Mouse (Mus musculus) monocyte, adult 2 months (primary cell): ENCODE measurements around the gene Rbm3.
A peak's percentile ranks its signal among the peaks of the same experiment; 100 is the strongest.
"Not testable (repeated sequence)": the region's sequence is repeated elsewhere in the genome, so short reads cannot be mapped to it uniquely, and the experiment has no call there.

Experiments used
- DNase-seq, 2 experiments: peaks; one replicate each; pipeline ENCODE4 v3.0.0; 2022; ENCODE audit warnings: low spot score in 2 of 2, low read depth in 1 of 2

Gene Rbm3

DNA sequence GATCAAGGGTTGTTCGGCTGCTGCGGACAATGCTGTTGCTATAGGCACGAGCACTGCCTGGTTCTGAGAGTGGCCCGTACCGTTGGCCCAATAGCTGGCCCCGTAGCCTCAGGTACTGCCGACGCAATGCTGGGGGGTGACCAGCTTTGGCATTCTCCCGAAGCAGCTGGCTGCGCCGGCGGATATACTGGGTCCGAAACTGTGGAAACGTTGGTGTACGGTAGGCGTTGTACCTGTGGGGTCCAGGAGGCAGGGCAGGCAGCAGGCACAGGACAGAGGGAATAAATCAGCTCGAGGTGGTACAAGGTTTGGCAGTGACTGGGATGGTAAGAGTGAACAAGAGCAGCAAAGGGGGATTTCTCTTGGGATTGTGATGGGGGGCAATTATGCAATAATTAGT lies 14.3 kb downstream of the Rbm3 start:
- no peak for DNase-seq

DNA sequence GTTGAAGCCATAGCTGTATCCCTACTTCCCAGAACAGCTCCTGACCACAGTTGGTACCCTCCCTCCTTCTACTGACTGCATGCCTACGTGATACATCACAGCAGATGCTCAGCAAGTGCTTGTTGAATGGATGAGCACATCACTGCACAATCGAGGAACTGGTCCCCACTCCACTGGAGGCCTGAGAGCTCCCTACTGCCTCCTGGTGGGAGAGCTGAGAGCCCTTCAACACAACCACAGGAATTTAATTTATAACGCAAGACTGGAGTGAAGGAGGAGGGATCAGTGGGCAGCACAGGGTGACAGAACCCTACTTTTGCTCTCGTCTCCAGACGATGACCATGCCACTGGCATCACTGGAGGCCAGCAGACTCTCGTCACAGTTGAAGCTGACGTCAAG lies 20.4 kb downstream of the Rbm3 start:
- no peak for DNase-seq

DNA sequence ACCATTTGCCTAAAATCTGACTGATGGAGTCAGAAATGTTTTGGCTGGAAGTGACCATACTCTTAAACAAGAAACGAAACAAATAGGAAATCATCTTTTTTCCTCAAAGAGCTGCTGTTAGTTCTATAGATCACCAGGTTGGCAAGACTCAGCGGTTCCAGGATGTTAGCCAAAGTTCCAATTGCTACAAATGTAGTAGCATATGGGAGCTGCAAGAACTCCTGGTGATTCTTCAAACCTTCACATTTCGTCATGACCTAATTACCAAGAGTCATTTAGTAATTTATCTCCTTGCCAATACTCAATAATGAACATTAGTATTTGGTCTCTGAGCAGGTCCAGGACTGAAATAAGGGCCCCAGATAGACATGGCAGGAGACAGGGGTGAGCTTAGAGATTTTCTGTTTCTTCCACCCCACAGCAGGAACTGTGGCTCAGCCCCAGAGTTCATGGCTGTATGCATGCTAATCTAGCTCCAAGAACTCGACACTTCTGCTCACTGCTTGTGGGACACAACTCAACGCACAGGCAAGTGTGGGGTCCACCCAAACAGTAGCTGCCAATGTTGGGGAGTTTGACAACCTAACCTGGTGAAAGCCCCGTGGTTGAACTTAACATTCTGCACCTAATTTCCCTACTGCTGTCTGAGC lies 21.7 kb downstream of the Rbm3 start:
- DNase-seq, result no peak

DNA sequence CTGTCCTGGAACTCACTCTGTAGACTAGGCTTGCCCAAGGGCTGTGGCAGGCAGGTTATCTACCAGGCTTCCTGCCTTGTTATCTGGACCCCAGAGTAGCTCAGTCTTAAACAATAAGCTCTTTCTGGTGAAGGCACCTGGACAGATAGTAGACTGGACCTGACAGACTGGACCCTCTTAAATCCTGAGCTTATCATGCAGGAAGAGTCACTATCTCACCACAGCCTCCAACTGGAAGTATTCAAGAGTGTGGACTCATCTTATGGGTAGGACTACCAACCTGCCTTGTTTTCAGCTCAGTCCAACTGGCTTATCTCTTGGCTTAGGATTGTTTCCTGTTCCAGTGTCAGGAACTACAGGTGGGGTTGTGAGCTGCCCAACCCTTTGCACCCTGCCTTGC lies 28.4 kb downstream of the Rbm3 start:
- DNase-seq, result no peak

DNA sequence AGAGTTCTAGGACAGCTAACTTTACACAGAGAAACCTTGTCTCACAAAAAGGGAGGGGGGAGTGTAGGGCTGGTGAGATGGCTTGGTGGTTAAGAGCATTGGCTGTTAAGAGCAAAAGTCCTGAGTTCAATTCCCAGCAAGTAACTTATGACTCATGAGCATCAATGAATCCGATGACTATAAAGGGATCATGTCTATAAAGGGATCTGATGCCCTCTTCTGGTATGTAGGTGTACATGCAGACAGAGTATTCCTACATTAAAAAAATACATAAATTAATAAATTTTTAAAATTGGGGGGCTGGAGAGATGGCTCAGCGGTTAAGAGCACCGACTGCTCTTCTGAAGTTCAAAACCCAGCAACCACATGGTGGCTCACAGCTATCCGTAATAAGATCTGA lies 30.4 kb downstream of the Rbm3 start:
- DNase-seq, result no peak

DNA sequence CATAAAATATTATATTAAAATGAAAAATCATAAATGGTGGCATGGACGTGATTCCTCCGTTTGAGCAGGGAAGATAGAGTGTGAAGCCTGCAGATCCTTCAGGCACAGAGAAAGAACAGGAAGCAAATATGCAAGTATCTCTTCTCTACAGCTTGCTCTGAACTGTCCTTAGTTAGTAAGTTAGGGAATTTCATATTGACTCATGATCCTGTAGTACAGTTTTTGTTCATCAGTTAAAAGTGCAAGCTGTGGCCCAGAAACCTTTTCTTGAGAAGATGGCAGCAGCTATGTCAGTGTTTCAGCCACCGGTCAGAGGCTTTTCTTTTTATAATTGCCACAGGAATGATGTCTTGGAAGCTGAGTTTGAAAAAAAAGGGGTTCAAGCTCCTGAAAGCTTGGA lies 40.7 kb downstream of the Rbm3 start:
- no peak for DNase-seq

DNA sequence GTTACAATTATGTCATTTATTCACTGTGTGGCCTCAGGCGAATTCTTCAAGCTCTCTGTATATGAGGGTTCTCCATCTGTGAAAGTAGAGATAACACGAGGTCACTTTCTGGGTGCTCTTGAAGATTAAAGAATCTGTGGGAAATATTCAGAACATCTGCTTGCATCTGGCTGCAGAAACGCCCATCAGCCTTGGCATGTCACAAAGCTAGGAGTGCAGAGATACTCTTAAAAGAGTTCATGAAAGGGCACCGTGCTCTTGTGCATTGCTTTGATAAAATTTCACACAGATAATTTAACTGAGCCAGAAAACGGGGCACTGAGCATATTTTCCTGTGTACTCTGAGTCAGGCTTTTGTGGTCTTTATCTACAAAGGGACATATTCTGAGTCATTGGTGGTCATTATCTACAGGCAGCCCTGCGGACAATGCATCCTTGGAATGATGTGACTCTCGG lies 43.4 kb downstream of the Rbm3 start:
- DNase-seq, result no peak

DNA sequence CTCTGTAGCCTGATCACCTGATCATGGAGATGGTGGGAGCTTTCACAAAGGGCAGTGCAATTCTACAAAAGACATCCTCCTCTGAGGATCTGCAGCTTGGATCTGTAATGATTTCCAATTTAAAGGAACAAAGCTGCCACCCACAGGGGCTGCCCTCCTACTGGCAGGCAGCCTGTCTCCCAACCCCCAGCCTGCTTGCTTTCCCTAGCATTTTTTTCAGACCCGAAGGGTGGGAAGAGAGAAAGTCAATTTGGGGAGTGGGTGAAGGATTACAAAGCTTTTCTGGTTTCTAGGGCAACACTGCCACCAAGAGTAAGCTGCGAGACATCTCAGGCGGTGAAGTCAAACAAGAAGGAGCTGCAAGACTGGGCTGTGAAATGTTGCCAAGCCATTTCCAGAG lies 44.7 kb downstream of the Rbm3 start:
- no peak for DNase-seq

DNA sequence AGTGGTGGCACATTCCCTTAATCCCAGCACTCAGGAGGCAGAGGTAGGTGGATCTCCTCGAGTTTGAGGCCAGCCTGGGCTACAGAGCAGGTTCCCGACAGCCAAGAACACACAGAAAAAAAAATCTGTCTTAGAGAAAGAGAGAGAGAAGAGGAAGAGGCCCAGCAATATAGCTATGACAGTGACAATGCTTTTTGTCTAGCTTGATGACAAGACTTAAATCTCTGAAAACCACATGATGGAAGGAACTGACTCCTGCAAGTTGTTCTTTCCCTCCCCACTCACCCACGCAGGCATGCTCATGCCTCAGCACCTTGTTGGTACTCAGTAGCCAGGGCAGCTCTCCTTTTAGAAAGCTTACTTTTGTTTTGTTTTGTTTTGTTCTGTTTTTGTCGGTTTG lies 46.2 kb downstream of the Rbm3 start:
- no peak for DNase-seq

DNA sequence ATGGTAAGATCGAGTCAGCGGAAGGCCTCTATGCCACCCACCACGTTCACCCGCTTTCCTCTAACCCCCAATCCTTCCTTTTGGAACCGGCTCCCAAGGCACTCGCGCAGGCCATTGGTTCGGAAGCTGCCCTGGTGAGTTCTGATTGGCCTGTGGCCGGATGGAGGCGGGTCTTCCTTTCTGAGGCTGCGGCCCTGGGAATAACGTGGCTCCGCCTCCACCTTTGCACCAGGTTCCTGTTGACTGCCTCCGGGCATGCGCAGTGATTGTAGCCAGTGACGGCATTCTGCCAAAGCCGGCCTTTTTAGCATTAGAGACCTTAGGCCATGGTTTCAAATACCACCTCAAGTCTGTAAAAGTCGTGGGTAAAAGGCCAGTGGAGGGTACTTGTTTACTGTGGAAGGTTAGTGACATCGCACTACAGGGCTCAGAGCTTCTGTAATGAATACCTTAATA lies 48.9 kb downstream of the Rbm3 start:
- DNase-seq, result peak; percentile 88 to 91

DNA sequence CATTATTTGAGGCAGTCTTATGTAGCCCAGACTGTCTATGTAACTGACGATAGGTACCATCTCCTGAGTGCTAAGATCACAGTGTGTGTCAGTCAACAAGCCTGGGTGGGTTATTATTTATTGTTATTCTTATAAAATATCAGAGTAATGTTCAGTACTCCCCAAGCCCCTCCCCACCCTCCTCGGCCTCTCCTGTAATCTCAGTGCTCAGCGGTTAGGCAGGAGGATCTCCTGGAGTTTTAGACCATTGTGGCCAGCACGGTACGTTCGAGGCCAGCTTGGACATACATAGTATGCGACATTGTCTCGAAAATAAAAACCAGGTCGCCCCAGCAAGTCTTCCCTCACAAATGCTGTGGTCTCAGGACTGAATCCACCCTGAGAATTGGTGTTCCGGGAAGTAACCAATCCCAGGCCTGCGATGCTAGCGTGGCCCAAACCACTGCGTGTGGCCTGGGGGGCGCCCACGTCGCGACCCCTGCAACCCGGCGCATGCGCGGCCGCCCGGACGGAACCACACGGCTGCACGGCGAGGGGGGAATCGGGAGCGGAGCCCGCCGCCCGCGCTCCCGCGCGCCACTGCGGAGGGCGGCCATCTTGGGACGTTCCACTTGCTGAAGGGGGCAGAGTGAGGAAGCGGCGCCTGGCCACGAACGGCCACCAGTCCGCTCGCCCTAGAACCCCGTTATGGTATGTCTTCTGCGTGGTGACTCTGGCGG lies 49.5 kb downstream of the Rbm3 start:
- DNase-seq, result peak; percentile 65 to 90

DNA sequence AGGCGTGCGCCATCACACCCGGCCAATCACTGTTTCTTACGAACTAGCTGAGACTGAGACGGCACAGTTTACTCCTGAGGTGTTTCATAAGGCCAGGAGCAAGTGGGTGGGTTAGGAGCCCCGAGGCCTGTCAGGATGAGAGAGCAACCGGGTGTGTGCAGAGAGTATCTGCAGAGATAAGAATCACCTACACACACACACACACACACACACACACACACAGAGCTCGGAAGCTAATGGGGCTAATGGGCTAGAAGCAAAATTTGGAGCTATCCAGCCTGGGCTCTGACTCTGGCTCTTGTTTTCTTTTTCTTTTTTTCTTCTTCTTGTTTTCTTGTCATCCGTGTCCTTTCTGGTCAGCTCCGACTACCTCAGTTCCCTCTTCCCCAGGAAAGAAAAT lies 50.1 kb downstream of the Rbm3 start:
- DNase-seq, result no peak

DNA sequence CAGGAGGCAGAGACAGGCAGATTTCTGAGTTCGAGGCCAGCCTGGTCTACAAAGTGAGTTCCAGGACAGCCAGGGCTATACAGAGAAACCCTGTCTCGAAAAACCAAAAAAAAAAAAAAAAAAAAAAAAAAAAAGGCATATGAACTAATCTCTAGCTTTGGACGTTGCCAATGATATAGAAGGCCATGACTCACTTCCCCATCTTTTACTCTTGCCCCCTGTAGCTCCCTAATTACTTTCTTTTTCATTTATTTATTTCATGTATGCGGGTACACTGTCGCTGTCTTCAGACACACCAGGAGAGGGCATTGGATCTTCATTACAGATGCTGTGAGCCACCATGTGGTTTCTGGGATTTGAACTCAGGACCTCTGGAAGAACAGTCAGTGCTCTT lies 54.7 kb downstream of the Rbm3 start:
- not testable (repeated sequence) for DNase-seq

DNA sequence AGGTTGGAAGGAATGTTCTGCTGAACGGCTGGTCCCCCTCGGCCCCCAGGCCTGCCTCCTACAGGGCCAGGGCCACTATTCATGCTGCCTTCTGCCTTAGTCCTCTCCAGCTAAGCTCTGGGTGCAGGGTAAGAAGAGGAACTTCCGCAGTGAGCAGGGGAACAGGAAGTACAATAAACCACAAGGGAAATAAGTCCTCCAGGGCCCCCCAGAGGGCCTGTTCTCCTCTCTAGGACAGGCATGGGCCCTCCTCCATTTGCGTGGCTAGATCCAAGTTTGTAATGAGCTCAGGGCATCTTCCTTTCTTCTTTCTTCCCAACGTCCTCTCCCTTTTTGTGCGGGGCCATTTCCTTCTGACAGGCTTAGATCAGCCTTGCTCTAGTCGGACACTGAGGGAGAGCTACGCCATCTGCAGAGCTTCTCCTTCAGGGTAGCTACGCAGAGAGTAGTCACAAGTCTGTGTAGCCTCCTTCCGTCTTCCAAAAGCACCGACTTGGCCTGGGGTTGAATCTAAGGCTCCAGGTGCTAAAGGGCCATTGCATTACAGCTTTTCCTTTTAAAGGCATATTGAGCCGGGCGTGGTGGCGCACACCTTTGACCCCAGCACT lies 55.2 kb downstream of the Rbm3 start, which contains the start of gene Was:
TSS of gene Was (minus strand) at position 153 of the 608 bp plus-strand sequence.
- DNase-seq, result peak; percentile 23 to 36

DNA sequence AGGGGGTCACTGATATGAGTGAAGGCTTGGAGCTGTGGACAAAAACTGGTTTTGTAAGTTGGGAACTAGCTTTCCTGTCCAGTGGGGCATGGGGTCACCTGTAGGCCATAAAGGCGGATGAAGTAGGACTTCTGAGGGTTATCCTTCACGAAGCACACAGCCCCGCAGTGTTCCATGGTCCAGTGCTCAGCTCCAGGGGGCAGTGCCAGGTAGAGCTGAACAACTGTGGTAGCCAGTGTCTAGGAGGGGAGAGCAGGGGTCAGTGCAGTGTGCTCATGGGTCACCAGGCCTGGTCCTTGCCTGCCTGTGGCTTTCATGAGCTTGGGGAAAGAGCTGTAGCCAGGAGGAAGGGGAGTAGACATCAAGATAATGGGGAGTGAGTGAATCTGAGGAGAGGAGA lies 55.9 kb downstream of the Rbm3 start:
- no peak for DNase-seq
